Mouse (Mus musculus): ENCODE results near the gene Fgd6.

- no peak for TF ChIP-seq POLR2A (IDR thresholded peaks at IDR 0.05; ENCODE audit: insufficient read depth, low read depth, low read length)
- TF ChIP-seq CTCF (IDR thresholded peaks at IDR 0.05; ENCODE audit: insufficient read depth, low read depth, low read length): no peak
These were observed 81.1 kb downstream of the Fgd6 start for GRCm38 (mm10) chr10:94116781-94117340.
